Mouse (Mus musculus): Measurements from ENCODE around the gene Rcc1l.

Gene Rcc1l

DNA sequence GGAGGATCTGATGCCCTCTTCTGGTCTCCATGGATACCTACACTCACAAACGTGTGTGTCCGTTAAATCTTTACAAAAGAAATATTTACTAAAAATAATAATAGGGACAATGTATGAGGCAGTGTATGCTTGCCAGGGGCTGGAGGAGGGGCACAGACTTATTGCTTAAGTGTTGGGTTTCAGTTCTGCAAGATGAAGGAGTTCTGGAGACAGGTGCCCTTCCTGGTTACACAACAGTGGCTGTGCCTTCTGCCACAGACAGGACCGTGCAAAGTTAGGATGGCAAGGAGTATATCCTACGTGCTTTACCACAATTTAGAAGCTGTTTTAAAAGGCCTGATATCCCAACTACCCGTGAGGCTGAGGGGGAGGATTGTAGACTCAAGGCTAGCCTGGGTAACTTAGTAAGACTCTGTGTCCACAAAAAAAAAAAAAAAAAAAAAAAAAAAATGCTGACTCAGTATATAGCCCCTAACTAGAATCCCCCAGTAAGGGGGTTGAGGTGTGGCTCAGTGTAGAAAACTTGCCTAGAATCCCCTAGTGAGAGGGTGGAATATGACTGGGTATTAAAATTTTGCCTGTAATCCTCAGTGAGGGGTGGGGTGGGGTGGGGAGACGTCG, 60.8 kb downstream of the Rcc1l start:
- DNase-seq (ENCODE audit: low spot score), result no peak

DNA sequence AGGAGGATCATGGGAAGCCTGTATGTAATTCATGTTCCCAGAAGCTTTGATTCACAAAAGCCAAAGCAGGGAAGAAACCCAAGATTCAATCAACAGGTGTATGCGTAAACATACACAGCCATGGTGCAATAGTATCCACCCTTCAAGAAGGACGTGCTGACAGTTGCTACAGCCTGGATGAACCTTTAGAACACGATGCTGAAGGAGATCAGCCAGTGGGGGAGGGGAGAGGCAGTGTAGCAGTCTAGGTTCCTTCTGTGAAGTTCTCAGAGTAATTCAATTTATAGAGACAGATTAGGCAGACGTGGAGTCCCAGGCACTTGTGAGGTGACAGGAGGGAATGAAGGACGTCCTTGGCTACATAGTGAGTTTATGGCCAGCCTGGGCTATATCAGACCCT, 61.6 kb downstream of the Rcc1l start:
- DNase-seq (ENCODE audit: low spot score), result no peak

DNA sequence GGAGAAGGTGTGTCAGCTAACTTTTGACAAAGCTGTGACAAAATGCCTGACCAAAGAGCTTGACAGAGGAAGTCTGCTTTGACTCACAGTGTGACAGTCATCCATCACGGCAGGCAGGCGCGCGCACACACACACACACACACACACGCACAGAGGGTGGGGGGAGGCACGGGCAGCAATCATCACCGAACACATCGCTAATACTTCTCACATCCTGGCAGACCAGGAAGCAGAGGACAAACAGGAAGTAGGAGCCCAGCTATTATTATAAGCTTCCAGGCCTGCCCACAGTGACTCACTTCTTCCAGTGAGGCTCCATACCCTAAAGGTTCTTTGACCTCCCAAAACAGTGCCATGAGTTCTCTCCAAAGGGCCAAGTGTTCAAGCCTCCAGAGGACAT, 70.7 kb downstream of the Rcc1l start:
- peak; percentile 11 for DNase-seq (ENCODE audit: low spot score)

DNA sequence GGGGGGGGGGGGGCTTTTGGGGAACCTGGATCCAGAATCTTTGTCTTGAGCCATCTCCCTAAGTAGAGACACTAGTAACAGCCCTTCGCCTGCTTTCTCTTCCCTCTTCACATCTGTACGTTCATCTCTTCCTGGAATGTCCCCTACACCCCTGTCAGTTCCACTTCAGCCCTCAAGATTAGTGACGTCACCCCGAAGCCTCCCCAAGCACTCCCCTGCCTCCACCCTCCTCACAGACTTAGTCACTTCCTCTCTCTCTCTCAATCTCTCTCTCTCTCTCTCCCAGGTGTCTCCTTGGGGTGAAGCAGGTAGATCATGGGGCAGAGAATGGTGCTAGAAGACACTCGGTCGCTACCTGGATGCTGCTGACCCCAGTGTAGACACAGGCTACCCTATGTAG, 73.9 kb downstream of the Rcc1l start:
- no peak for DNase-seq (ENCODE audit: low spot score)

DNA sequence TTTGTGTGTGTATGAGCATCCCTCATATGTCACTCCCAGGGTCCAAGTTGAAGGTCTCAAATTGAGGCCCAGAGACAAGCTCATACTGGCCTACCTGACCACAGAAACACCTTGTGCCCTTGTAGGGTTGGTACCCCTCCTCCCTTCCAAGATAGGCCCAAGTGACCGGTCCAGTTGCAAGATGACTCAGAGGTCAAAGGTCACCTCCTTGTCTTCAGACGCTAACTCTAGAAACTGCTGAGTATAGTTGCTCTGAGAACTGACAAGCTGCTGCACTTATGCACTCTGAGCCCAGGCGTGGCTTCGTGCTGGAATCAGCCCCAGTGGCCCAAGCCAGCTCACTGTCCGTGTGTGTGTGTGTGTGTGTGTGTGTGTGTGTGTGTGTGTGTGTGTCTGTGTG, 74.7 kb downstream of the Rcc1l start:
- peak; percentile 7 for DNase-seq (ENCODE audit: low spot score)

DNA sequence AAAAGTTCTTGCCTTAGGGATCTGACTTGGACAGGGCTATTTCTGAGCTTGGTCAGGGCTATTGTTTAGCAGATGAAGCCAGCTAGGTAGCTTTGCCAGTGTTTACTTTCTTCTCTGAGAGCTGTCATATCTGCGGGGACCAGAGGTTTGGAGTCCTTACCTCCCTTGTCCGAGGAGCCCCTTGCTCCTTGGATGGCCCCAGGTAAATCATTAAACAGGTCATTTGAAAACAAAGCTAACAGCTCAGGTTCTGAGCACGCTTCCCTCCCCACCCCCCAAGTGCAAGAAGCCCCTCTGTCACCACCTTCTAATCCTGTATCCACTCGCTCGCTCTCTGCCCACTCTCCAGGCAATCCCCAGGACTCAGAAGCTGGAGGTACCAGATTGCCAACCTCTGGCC, 75.3 kb downstream of the Rcc1l start:
- DNase-seq (ENCODE audit: low spot score), result no peak

DNA sequence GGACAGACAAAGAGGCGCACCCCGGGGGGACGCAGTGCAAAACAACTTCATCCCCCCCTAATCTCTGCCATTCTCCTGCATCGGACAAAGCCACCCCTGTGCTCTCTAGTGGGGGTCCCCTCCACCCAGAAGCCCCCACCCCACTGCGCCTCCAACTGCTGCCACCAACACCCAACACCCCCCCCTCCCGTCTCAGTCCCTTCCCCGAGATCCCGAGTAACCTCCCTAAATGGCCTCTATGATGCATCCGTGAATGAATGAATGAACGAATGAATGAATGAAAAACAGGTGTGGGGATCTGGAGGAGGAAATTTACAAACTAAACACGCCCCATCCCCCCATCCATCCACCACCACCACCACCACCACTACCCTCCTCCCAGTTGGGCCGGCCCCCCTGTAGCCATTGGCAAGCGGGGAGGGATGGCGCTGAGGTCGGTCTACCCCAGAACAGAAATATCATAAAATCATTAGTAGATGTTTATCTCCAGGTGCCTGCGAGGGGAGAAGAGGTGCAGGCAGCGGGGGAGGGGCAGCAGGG, 76.3 kb downstream of the Rcc1l start:
- DNase-seq (ENCODE audit: low spot score), result no peak

DNA sequence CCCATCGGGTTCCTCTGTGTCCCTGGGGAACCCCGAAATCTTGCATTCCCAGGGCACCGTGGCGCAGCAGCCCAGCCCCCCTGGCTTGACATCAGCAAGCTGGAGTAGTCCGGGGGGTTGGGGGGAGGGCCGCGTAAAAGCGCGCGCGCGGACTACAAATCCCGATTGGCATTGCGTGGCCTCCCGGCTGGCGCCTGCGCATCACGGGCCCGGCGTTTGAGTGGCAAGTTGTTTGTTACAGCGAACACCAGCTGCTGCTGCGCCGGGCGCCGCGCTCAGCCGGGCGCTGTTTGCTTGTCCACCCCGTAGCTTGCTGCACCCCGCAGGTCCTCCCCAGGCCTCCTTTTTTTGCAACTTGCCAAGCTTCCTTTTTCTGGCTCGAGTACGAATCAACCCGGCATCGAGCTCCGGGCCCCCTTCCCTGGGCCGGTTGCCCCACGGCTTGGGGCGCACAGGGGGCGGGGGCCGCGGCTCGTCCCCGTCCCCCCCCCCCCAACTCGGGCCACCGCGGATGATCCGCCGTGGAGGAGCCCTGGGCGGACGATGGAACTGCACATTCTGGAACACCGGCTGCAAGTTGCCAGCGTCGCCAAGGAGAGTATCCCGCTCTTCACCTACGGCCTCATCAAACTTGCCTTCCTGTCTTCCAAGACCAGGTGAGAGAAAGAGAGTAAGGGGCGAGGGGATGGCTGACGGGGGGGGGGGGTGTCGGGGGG, 76.9 kb downstream of the Rcc1l start, which contains the start of gene Castor2:
Castor2 (plus strand) TSS at position 216 of the 716 bp plus-strand sequence.
- peak; percentile 93 for DNase-seq (ENCODE audit: low spot score)

DNA sequence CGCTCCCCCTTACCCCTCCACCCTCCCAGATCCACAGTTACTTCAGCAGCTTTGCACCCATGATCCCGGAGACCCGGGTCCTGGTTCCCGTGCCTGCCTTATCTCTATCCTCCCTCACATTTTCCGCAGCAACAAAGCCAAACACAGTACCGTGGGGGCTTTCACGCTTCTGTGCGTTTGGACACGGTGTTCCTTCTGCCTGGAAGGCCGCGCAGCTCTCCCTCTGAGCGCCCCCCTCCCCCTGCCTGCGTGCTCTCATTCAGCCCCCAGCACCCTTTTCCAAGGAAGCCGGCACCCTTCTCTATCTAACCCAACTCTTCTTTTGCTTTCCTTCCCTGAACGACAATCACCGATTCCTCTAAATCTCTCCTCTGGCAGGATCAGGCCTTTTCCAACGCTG, 77.6 kb downstream of the Rcc1l start:
- no peak for DNase-seq (ENCODE audit: low spot score)

DNA sequence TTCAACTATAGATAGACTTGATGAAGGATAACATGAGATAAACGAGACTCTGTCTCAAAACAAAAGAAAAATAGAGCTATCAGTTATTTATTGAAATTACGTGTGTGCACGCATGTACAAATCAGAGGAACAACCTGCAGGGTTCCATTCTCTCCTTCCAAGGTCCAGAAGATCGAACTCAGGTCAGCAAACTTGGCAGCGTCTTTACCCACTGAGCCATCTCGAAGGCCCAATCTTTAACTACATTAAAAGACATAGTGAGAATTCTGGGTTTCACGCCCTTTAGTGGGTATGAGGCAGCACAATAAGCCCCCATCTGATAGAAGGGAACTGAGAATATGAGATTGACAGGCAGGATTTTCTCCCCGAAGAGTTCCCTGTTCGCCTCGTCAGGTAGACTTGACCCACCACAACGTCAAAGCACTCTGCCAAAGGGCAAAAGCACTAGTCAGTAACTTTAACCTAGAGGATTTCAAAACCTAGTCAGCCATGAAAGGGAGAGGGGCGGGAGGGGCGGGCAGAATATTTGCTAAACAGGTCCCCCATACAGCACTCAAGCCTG, 78.2 kb downstream of the Rcc1l start:
- DNase-seq (ENCODE audit: low spot score), result no peak
